Mouse (Mus musculus) neural tube, embryonic 14.5 days (tissue): ENCODE measurements around the gene Hexim1. TPM values are rescaled to one million over a fixed set of nuclear protein-coding genes. Genes with fewer than 3 reads are reported as not detected.

Experiments used
- ATAC-seq: fragments of 200-750 bp; cut with Nextera tagmentation; 2 replicates; pipeline ENCODE4 v1.8.0; 2017; ENCODE audit warnings: low read depth, mild to moderate bottlenecking, moderate TSS enrichment, moderate library complexity
- H3K27ac ChIP-seq: fragments of 300-500 bp; sonication (generic); 2 replicates; pipeline ENCODE4 v1.5.1; 2014; ENCODE audit warnings: low read depth, mild to moderate bottlenecking, control low read depth, low read length, moderate library complexity, mixed read lengths
- H3K27me3 ChIP-seq: fragments of 300-500 bp; sonication (generic); 2 replicates; pipeline ENCODE4 v1.6.1; 2014; ENCODE audit warnings: low read length; ENCODE audit not compliant: control insufficient read depth, insufficient read depth
- H3K36me3 ChIP-seq: fragments of 300-500 bp; sonication (generic); 2 replicates; pipeline ENCODE4 v1.6.1; 2014; ENCODE audit warnings: low read length, mixed read lengths; ENCODE audit not compliant: control insufficient read depth, insufficient read depth
- H3K4me1 ChIP-seq: fragments of 300-500 bp; sonication (generic); 2 replicates; pipeline ENCODE4 v1.6.1; 2014; ENCODE audit warnings: low read length; ENCODE audit not compliant: control insufficient read depth, insufficient read depth
- H3K4me2 ChIP-seq: fragments of 300-500 bp; sonication (generic); 2 replicates; pipeline ENCODE4 v1.6.1; 2014; ENCODE audit warnings: mild to moderate bottlenecking, low read depth, low read length, control low read depth
- H3K4me3 ChIP-seq: fragments of 300-500 bp; sonication (generic); 2 replicates; pipeline ENCODE4 v1.5.1; 2014; ENCODE audit warnings: low read depth, low read length, control low read depth, mixed read lengths
- H3K9ac ChIP-seq: fragments of 300-500 bp; sonication (generic); replicated peaks from 2 replicates; pipeline ENCODE4 v1.6.1; 2014; ENCODE audit warnings: low read depth, mild to moderate bottlenecking, control low read depth, low read length, mixed read lengths
- H3K9me3 ChIP-seq: fragments of 300-500 bp; sonication (generic); 2 replicates; pipeline ENCODE4 v1.6.1; 2016; ENCODE audit warnings: low read length; ENCODE audit not compliant: control insufficient read depth
- WGBS: fragments of 180-500 bp; shearing (Covaris S2); extraction: QIAGEN DNeasy Blood & Tissue Kit; methylation state at CpG from one replicate; pipeline ENCODE4 v1.1.7; 2014; 5-methylcytosine and 5-hydroxymethylcytosine counted together
- polyA plus RNA-seq: library from polyadenylated mRNA; unstranded; fragments of >200 nt; fragmentation: Nextera tagmentation; extraction: Ambion mirVana; gene quantifications from 2 replicates; pipeline ENCODE4 v1.2.1, GENCODE M21; 2014

The Hexim1 gene
- polyA plus RNA-seq, 1 experiment from 2014 or later, result 5.8 TPM

GRCm38 (mm10) chr11:103095107-103095670 lies 20.8 kb upstream of the Hexim1 start:
- no peak for ATAC-seq
- Histone ChIP-seq H3K4me1 (no peaks in the 10 kb centered on the region), H3K9ac (no peak overlapping the region), H3K4me3 (no peak overlapping the region), H3K4me2 (no peak overlapping the region), H3K9me3 (no peaks in the 10 kb centered on the region), H3K27me3 (peaks cover 7% of the 10 kb centered on the region; the same call in 1 of the 2 replicates), H3K27ac (no peak overlapping the region), H3K36me3 (no peaks in the 10 kb centered on the region)
- 27% methylated on average over 9 of the region's 9 CpGs for WGBS

GRCm38 (mm10) chr11:103095801-103096200 lies 20.2 kb upstream of the Hexim1 start:
- no peak overlapping the region for H3K27ac ChIP-seq
- 87% methylated on average over 6 of the region's 6 CpGs for WGBS

GRCm38 (mm10) chr11:103096979-103097894 lies 18.8 kb upstream of the Hexim1 start:
- Histone ChIP-seq H3K27me3 (peaks cover 14% of the 10 kb centered on the region; the same call in 1 of the 2 replicates), H3K9ac (no peak overlapping the region), H3K4me1 (peaks cover 6% of the 10 kb centered on the region; the same call in 1 of the 2 replicates), H3K36me3 (no peaks in the 10 kb centered on the region), H3K9me3 (no peaks in the 10 kb centered on the region), H3K4me2 (no peak overlapping the region), H3K27ac (no peak overlapping the region), H3K4me3 (no peak overlapping the region)
- 26% methylated on average over 22 of the region's 22 CpGs for WGBS
- ATAC-seq, result no peak

More at GRCm38 (mm10) chr11:103095801-103096200, 20.2 kb upstream of the Hexim1 start:
- no peak overlapping the region for H3K4me3 ChIP-seq
- no peak overlapping the region for H3K9ac ChIP-seq
- ATAC-seq, result no peak
- H3K4me1 ChIP-seq, result no peaks in the 10 kb centered on the region
- no peaks in the 10 kb centered on the region for H3K36me3 ChIP-seq
- peaks cover 10% of the 10 kb centered on the region; the same call in 1 of the 2 replicates for H3K27me3 ChIP-seq
- H3K9me3 ChIP-seq, result no peaks in the 10 kb centered on the region
- no peak overlapping the region for H3K4me2 ChIP-seq

GRCm38 (mm10) chr11:103098531-103099190 lies 17.4 kb upstream of the Hexim1 start:
- H3K36me3 ChIP-seq, result no peaks in the 10 kb centered on the region

GRCm38 (mm10) chr11:103099352-103099940 lies 16.6 kb upstream of the Hexim1 start:
- peaks cover 17% of the 10 kb centered on the region; the same call in 1 of the 2 replicates for H3K27me3 ChIP-seq
- H3K36me3 ChIP-seq, result no peaks in the 10 kb centered on the region
- H3K4me2 ChIP-seq, result no peak overlapping the region
- WGBS, result 66% methylated on average over 12 of the region's 12 CpGs
- no peak overlapping the region for H3K27ac ChIP-seq
- H3K9me3 ChIP-seq, result no peaks in the 10 kb centered on the region
- no peak overlapping the region for H3K9ac ChIP-seq
- no peak overlapping the region for H3K4me3 ChIP-seq
- no peak for ATAC-seq
- H3K4me1 ChIP-seq, result peaks cover 12% of the 10 kb centered on the region; the same call in 1 of the 2 replicates

More at GRCm38 (mm10) chr11:103098531-103099190, 17.4 kb upstream of the Hexim1 start:
- H3K27me3 ChIP-seq, result peaks cover 17% of the 10 kb centered on the region; the same call in 1 of the 2 replicates
- H3K4me2 ChIP-seq, result no peak overlapping the region
- no peak overlapping the region for H3K27ac ChIP-seq
- no peak for ATAC-seq
- H3K4me1 ChIP-seq, result peaks cover 12% of the 10 kb centered on the region; the same call in 1 of the 2 replicates
- H3K4me3 ChIP-seq, result no peak overlapping the region
- no peak overlapping the region for H3K9ac ChIP-seq
- H3K9me3 ChIP-seq, result no peaks in the 10 kb centered on the region
- WGBS, result 63% methylated on average over 11 of the region's 11 CpGs

- no peaks in the 10 kb centered on the region for H3K36me3 ChIP-seq
- no peaks in the 10 kb centered on the region for H3K9me3 ChIP-seq
- no peak overlapping the region for H3K4me3 ChIP-seq
- H3K9ac ChIP-seq, result no peak overlapping the region
- no peak overlapping the region for H3K4me2 ChIP-seq
- peaks cover 12% of the 10 kb centered on the region; the same call in 1 of the 2 replicates for H3K4me1 ChIP-seq
- H3K27me3 ChIP-seq, result peaks cover 17% of the 10 kb centered on the region; the same call in 1 of the 2 replicates
- WGBS, result 72% methylated on average over 8 of the region's 8 CpGs
- no peak for ATAC-seq
- no peak overlapping the region for H3K27ac ChIP-seq
Measured at GRCm38 (mm10) chr11:103100361-103100760, 15.7 kb upstream of the Hexim1 start.

GRCm38 (mm10) chr11:103101481-103101865 lies 14.6 kb upstream of the Hexim1 start, which contains the start of the genes Plcd3 and Acbd4:
Gene Plcd3, minus strand, starts transcription at chr11:103101658.
Gene Acbd4, plus strand, starts transcription at chr11:103101682.
- peak; percentile 29; the same call in 1 of the 2 replicates for ATAC-seq
- H3K27me3 ChIP-seq, result peaks cover 17% of the 10 kb centered on the region; the same call in 1 of the 2 replicates
- WGBS, result under 1% methylated on average over 34 of the region's 34 CpGs
- no peaks in the 10 kb centered on the region for H3K9me3 ChIP-seq
- peaks cover 12% of the 10 kb centered on the region; the same call in 1 of the 2 replicates for H3K4me1 ChIP-seq
- H3K4me2 ChIP-seq, result peak within 1 kb of the TSS; percentile 57
- no peaks in the 10 kb centered on the region for H3K36me3 ChIP-seq
- peak within 1 kb of the TSS; percentile 33 for H3K4me3 ChIP-seq
- H3K27ac ChIP-seq, result no peak within 1 kb of the TSS
- H3K9ac ChIP-seq, result peak within 1 kb of the TSS; percentile 41

- ATAC-seq, result peak; percentile 50; the same call in 1 of the 2 replicates
- H3K4me1 ChIP-seq, result peaks cover 12% of the 10 kb centered on the region; the same call in 1 of the 2 replicates
- H3K4me3 ChIP-seq, result peak overlapping the region; percentile 33
- H3K9me3 ChIP-seq, result no peaks in the 10 kb centered on the region
- H3K4me2 ChIP-seq, result peak overlapping the region; percentile 57
- H3K9ac ChIP-seq, result peak overlapping the region; percentile 41
- no peak overlapping the region for H3K27ac ChIP-seq
- no peaks in the 10 kb centered on the region for H3K36me3 ChIP-seq
- WGBS, result 2% methylated on average over 30 of the region's 30 CpGs
- peaks cover 17% of the 10 kb centered on the region; the same call in 1 of the 2 replicates for H3K27me3 ChIP-seq
Measured at GRCm38 (mm10) chr11:103101866-103102501, 14.0 kb upstream of the Hexim1 start.
